Comparison of ENCODE assay signal across 12 mouse cellular contexts in genomic region chr1:33758488-33758887, GRCm38 (mm10). TPM values are rescaled to one million over a fixed set of nuclear protein-coding genes. Genes with fewer than 3 reads are reported as not detected.
DNase-seq lines count a peak whose midpoint lies in the region; ATAC-seq lines count a peak whose summit lies in the region.
"Had no signal": no experiment of that assay in that cellular context is flagged by ENCODE, and none has a peak within 500 bp of the region (broad histone marks: within the 10 kb centered on the region; RNA-seq: fewer than 3 reads in every experiment).

No protein-coding gene starts in this region.

- H3K4me1 ChIP-seq in liver, embryonic 13.5 days (replicated peaks): peaks cover 49% of the 10 kb centered on the region

- no peak for DNase-seq in frontal cortex, postnatal 14 days (ENCODE audit: low spot score in 2 of 2)
- DNase-seq in thymus, postnatal 14 days: peak; percentile 15
- DNase-seq in thymus, postnatal 10 days (ENCODE audit: low spot score in 2 of 2): no peak
- peak; percentile 20 for DNase-seq in liver, embryonic 13.5 days
- no peak for DNase-seq in urinary bladder, adult 2 months (ENCODE audit: low spot score)
- no peak for DNase-seq in Muller cell, postnatal 12 days (ENCODE audit: inconsistent ontology term)
- DNase-seq: adrenal gland, adult 2 months; cerebellum, postnatal 10 days; heart, postnatal 36 days; kidney, postnatal 14 days had no signal

- H3K9me3 ChIP-seq in liver, embryonic 13.5 days (replicated peaks): no peaks in the 10 kb centered on the region

- peak overlapping the region; percentile 98 for H3K4me2 ChIP-seq in liver, embryonic 13.5 days

- H3K9ac ChIP-seq in liver, embryonic 13.5 days: peak overlapping the region; percentile 97

- peak overlapping the region; percentile 93; the same call in 1 of the 2 replicates for H3K4me3 ChIP-seq in liver, embryonic 13.5 days (replicated peaks)

- peak overlapping the region; percentile 91 for H3K27ac ChIP-seq in liver, embryonic 13.5 days

- 37% methylated on average over 4 of the region's 4 CpGs for WGBS in liver, embryonic 13.5 days (ENCODE audit: insufficient replicate concordance)

- peak; percentile 14; the same call in 1 of the 2 replicates for ATAC-seq in frontal cortex, adult (ENCODE audit: low TSS enrichment)
- ATAC-seq in liver, embryonic 13.5 days (ENCODE audit: low read depth): peak; percentile 27
- no peak for ATAC-seq in activated CD4-positive, CD25-positive, alpha-beta regulatory T cell, adult 4 months

- H3K27me3 ChIP-seq in liver, embryonic 13.5 days: no peaks in the 10 kb centered on the region

- peaks cover 22% of the 10 kb centered on the region for H3K36me3 ChIP-seq in liver, embryonic 13.5 days

RNA-seq across cellular contexts. Expression of gene Bag2, which starts 0.9 kb away (rescaled TPM):
- 63.2 and 72.5 TPM in 2 replicates for polyA plus RNA-seq in liver, embryonic 13.5 days (2015; fragmentation: Nextera tagmentation; extraction: Ambion mirVana)
- 89.9 and 91.2 TPM in 2 replicates for polyA plus RNA-seq in urinary bladder, adult 2 months (2012; rRNA removed)
- 1 to 10 TPM; 1.7 to 4.7 TPM for polyA plus RNA-seq in activated CD4-positive, CD25-positive, alpha-beta regulatory T cell, adult 4 months (2017; shearing (Covaris generic))

RNA-seq across cellular contexts. Expression of gene Rab23, which starts 38.8 kb away (rescaled TPM):
- 4.8 and 5.6 TPM in 2 replicates for polyA plus RNA-seq in liver, embryonic 13.5 days (2015; fragmentation: Nextera tagmentation; extraction: Ambion mirVana)
- polyA plus RNA-seq in urinary bladder, adult 2 months (2012; rRNA removed): 14.6 and 18.3 TPM in 2 replicates
- 1 to 10 TPM; 7.0 to 7.3 TPM for polyA plus RNA-seq in activated CD4-positive, CD25-positive, alpha-beta regulatory T cell, adult 4 months (2017; shearing (Covaris generic))

RNA-seq across cellular contexts. Expression of gene Zfp451, which starts 55.9 kb away (rescaled TPM):
- 6.3 and 7.3 TPM in 2 replicates for polyA plus RNA-seq in liver, embryonic 13.5 days (2015; fragmentation: Nextera tagmentation; extraction: Ambion mirVana)
- 15.8 and 16.8 TPM in 2 replicates for polyA plus RNA-seq in urinary bladder, adult 2 months (2012; rRNA removed)
- polyA plus RNA-seq in activated CD4-positive, CD25-positive, alpha-beta regulatory T cell, adult 4 months (2017; shearing (Covaris generic)): 10 to 100 TPM; 11.4 to 16.8 TPM

Comparison
In these comparisons a context has a peak if more than half of its experiments do, and no peak if none do; other contexts are left out.
1. DNase-seq: peak in thymus, postnatal 14 days (single experiment) and liver, embryonic 13.5 days (single experiment); none in frontal cortex, postnatal 14 days (0 of 2), thymus, postnatal 10 days (0 of 2), urinary bladder, adult 2 months (single experiment) and Muller cell, postnatal 12 days (single experiment).
2. RNA of gene Bag2, which starts 0.9 kb away (polyA plus RNA-seq): 89.9 to 91.2 TPM in urinary bladder, adult 2 months and 63.2 to 72.5 TPM in liver, embryonic 13.5 days; 1.7 to 4.7 TPM in activated CD4-positive, CD25-positive, alpha-beta regulatory T cell, adult 4 months; every median in the first group is over 10 times any median in the second.